Mouse (Mus musculus): Measurements from ENCODE around the gene Ttll11.

Gene Ttll11

GRCm38 (mm10) chr2:35898425-35899134, 81.1 kb downstream of the Ttll11 start:
- DNase-seq, result peak; percentile 34 to 41

GRCm38 (mm10) chr2:35897125-35897524, 82.6 kb downstream of the Ttll11 start:
- no peak for DNase-seq

GRCm38 (mm10) chr2:35894512-35894911, 85.2 kb downstream of the Ttll11 start:
- no peak for DNase-seq

- DNase-seq, result no peak
These were observed 89.1 kb downstream of the Ttll11 start for GRCm38 (mm10) chr2:35890635-35891034.

- DNase-seq, result no peak
These were observed 89.9 kb downstream of the Ttll11 start for GRCm38 (mm10) chr2:35889776-35890175.

GRCm38 (mm10) chr2:35884296-35884695, 95.4 kb downstream of the Ttll11 start:
- peak; percentile 46 to 58 for DNase-seq

- no peak for DNase-seq
These were observed 97.3 kb downstream of the Ttll11 start for GRCm38 (mm10) chr2:35882336-35882987.

- no peak for DNase-seq
These were observed 97.8 kb downstream of the Ttll11 start for GRCm38 (mm10) chr2:35881896-35882295.

- no peak for DNase-seq
These were observed 99.4 kb downstream of the Ttll11 start for GRCm38 (mm10) chr2:35880362-35880761.

GRCm38 (mm10) chr2:35879887-35880286, 99.8 kb downstream of the Ttll11 start:
- no peak for DNase-seq

GRCm38 (mm10) chr2:35878506-35878905, 101.2 kb downstream of the Ttll11 start:
- DNase-seq, result no peak

- no peak for DNase-seq
These were observed 104.1 kb downstream of the Ttll11 start for GRCm38 (mm10) chr2:35875572-35875971.

- DNase-seq, result no peak
These were observed 105.3 kb downstream of the Ttll11 start for GRCm38 (mm10) chr2:35874421-35874820.

GRCm38 (mm10) chr2:35869165-35869564, 110.5 kb downstream of the Ttll11 start:
- DNase-seq, result no peak

- no peak for DNase-seq
These were observed 116.4 kb downstream of the Ttll11 start for GRCm38 (mm10) chr2:35863284-35863683.

GRCm38 (mm10) chr2:35861185-35861584, 118.5 kb downstream of the Ttll11 start:
- no peak for DNase-seq

GRCm38 (mm10) chr2:35860394-35860744, 119.3 kb downstream of the Ttll11 start:
- DNase-seq, result no peak

- no peak for DNase-seq
These were observed 119.9 kb downstream of the Ttll11 start for GRCm38 (mm10) chr2:35859708-35860393.

- no peak for DNase-seq
These were observed 121.4 kb downstream of the Ttll11 start for GRCm38 (mm10) chr2:35858281-35858680.

- DNase-seq, result no peak
These were observed 122.8 kb downstream of the Ttll11 start for GRCm38 (mm10) chr2:35856901-35857300.

GRCm38 (mm10) chr2:35854877-35855276, 124.8 kb downstream of the Ttll11 start:
- no peak for DNase-seq

- DNase-seq, result no peak
These were observed 126.7 kb downstream of the Ttll11 start for GRCm38 (mm10) chr2:35852971-35853370.

- DNase-seq, result no peak
These were observed 127.6 kb downstream of the Ttll11 start for GRCm38 (mm10) chr2:35852164-35852509.
